Mouse (Mus musculus) cortical plate, adult 2 months (tissue): ENCODE measurements around the gene Fut8.

Experiments used
- CTCF ChIP-seq: fragments of 200-500 bp; IDR thresholded peaks from 2 replicates; pipeline ENCODE4 v1.5.1; 2011; ENCODE audit warnings: mild to moderate bottlenecking, control low read depth, low read length; ENCODE audit not compliant: insufficient read depth; ENCODE audit errors: extremely low read depth
- POLR2A ChIP-seq: fragments of 200-500 bp; IDR thresholded peaks from 2 replicates; pipeline ENCODE4 v1.6.1; 2011; ENCODE audit warnings: mild to moderate bottlenecking, low read length, control low read depth; ENCODE audit not compliant: insufficient read depth; ENCODE audit errors: extremely low read depth

GRCm38 (mm10) chr12:77491478-77491877 lies 253.6 kb downstream of the Fut8 start:
- TF ChIP-seq CTCF (no peak), POLR2A (no peak)
